Mouse (Mus musculus): Measurements from ENCODE around the gene Gm21974. TPM values are rescaled to one million over a fixed set of nuclear protein-coding genes. Genes with fewer than 3 reads are reported as not detected.
A peak's percentile ranks its signal among the peaks of the same experiment; 100 is the strongest.

Gene Gm21974
- total RNA-seq, 2 experiments from 2014 or later = not detected

GRCm38 (mm10) chr7:127886551-127886950 is 8.7 kb downstream of the Gm21974 start:
- no peak for ATAC-seq (replicated peaks; ENCODE audit: low FRiP score, low TSS enrichment, poor library complexity, severe bottlenecking)

- 0 out of 2 replicates have a peak, but pooled peaks have one; percentile 16 for ATAC-seq (replicated peaks; ENCODE audit: low FRiP score, low TSS enrichment, poor library complexity, severe bottlenecking)
Observed at GRCm38 (mm10) chr7:127885951-127886350, 9.3 kb downstream of the Gm21974 start.

GRCm38 (mm10) chr7:127880431-127880830 is 14.8 kb downstream of the Gm21974 start:
- ATAC-seq (replicated peaks; ENCODE audit: low FRiP score, low TSS enrichment, poor library complexity, severe bottlenecking) = no peak

GRCm38 (mm10) chr7:127879301-127879700 is 16.0 kb downstream of the Gm21974 start:
- ATAC-seq (replicated peaks; ENCODE audit: low FRiP score, low TSS enrichment, poor library complexity, severe bottlenecking) = no peak

- ATAC-seq (replicated peaks; ENCODE audit: low FRiP score, low TSS enrichment, poor library complexity, severe bottlenecking) = peak; percentile 75
Observed at GRCm38 (mm10) chr7:127876467-127877348, 18.5 kb downstream of the Gm21974 start, which contains the start of gene Zfp668. Gene Zfp668 (minus strand): TSS chr7:127876828.

GRCm38 (mm10) chr7:127876041-127876466 is 19.2 kb downstream of the Gm21974 start, which contains the start of gene Zfp646:
Gene Zfp646 (plus strand): TSS chr7:127876221.
- ATAC-seq (replicated peaks; ENCODE audit: low FRiP score, low TSS enrichment, poor library complexity, severe bottlenecking) = peak; percentile 41

GRCm38 (mm10) chr7:127875627-127876001 is 19.6 kb downstream of the Gm21974 start:
- peak; percentile 56 for ATAC-seq (replicated peaks; ENCODE audit: low FRiP score, low TSS enrichment, poor library complexity, severe bottlenecking)

- peak; percentile 15; the same call in 1 of the 2 replicates for ATAC-seq (replicated peaks; ENCODE audit: low FRiP score, low TSS enrichment, poor library complexity, severe bottlenecking)
Observed at GRCm38 (mm10) chr7:127874812-127875626, 20.2 kb downstream of the Gm21974 start.

GRCm38 (mm10) chr7:127870136-127870821 is 25.0 kb downstream of the Gm21974 start:
- peak; percentile 65; the same call in 1 of the 2 replicates for ATAC-seq (replicated peaks; ENCODE audit: low FRiP score, low TSS enrichment, poor library complexity, severe bottlenecking)

GRCm38 (mm10) chr7:127869149-127869810 is 26.0 kb downstream of the Gm21974 start:
- ATAC-seq (replicated peaks; ENCODE audit: low FRiP score, low TSS enrichment, poor library complexity, severe bottlenecking) = no peak

GRCm38 (mm10) chr7:127867641-127868040 is 27.6 kb downstream of the Gm21974 start:
- no peak for ATAC-seq (replicated peaks; ENCODE audit: low FRiP score, low TSS enrichment, poor library complexity, severe bottlenecking)

- ATAC-seq (replicated peaks; ENCODE audit: low FRiP score, low TSS enrichment, poor library complexity, severe bottlenecking) = no peak
Observed at GRCm38 (mm10) chr7:127866434-127866833, 28.8 kb downstream of the Gm21974 start.

GRCm38 (mm10) chr7:127858258-127858657 is 37.0 kb downstream of the Gm21974 start:
- ATAC-seq (replicated peaks; ENCODE audit: low FRiP score, low TSS enrichment, poor library complexity, severe bottlenecking) = peak; percentile 76

- no peak for ATAC-seq (replicated peaks; ENCODE audit: low FRiP score, low TSS enrichment, poor library complexity, severe bottlenecking)
Observed at GRCm38 (mm10) chr7:127850906-127851305, 44.3 kb downstream of the Gm21974 start.

- no peak for ATAC-seq (replicated peaks; ENCODE audit: low FRiP score, low TSS enrichment, poor library complexity, severe bottlenecking)
Observed at GRCm38 (mm10) chr7:127849973-127850875, 45.0 kb downstream of the Gm21974 start.

- peak; percentile 65 for ATAC-seq (replicated peaks; ENCODE audit: low FRiP score, low TSS enrichment, poor library complexity, severe bottlenecking)
Observed at GRCm38 (mm10) chr7:127842001-127842718, 53.1 kb downstream of the Gm21974 start.

GRCm38 (mm10) chr7:127841340-127842000 is 53.8 kb downstream of the Gm21974 start:
- ATAC-seq (replicated peaks; ENCODE audit: low FRiP score, low TSS enrichment, poor library complexity, severe bottlenecking) = peak; percentile 85

All from megakaryocyte-erythroid progenitor cell, adult 5-6 weeks (primary cell).